Mouse (Mus musculus) T-cell, adult 66 days (primary cell): Measurements from ENCODE around the gene Rrp9. TPM values are rescaled to one million over a fixed set of nuclear protein-coding genes. Genes with fewer than 3 reads are reported as not detected.

Experiments used
- total RNA-seq, 2 experiments: library from RNA; stranded (reverse); gene quantifications; 3 replicates in 1 of 2; 4 replicates in 1 of 2; pipeline ENCODE4 v1.2.4; 2023

The Rrp9 gene
- 10 to 100 TPM; 85.2 to 89.8 TPM for total RNA-seq

DNA sequence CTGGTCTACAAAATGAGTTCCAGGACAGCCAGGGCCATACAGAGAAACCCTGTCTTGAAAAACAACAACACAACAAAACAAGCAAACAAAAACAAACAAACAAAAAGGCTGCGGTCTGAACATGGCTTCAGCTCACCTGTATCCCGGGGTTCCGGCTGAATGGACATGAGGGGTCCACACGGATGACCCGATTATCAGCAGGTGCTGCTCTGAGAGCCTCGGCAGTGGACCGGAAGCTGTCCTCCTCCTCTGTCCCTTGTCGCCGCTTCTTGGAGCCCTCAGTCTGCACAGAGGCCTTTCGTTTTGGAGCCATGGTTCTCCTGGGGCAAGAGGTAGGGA, at the start of gene Rrp9:
Rrp9 (plus strand) TSS at position 301 of the 339 bp plus-strand sequence.

DNA sequence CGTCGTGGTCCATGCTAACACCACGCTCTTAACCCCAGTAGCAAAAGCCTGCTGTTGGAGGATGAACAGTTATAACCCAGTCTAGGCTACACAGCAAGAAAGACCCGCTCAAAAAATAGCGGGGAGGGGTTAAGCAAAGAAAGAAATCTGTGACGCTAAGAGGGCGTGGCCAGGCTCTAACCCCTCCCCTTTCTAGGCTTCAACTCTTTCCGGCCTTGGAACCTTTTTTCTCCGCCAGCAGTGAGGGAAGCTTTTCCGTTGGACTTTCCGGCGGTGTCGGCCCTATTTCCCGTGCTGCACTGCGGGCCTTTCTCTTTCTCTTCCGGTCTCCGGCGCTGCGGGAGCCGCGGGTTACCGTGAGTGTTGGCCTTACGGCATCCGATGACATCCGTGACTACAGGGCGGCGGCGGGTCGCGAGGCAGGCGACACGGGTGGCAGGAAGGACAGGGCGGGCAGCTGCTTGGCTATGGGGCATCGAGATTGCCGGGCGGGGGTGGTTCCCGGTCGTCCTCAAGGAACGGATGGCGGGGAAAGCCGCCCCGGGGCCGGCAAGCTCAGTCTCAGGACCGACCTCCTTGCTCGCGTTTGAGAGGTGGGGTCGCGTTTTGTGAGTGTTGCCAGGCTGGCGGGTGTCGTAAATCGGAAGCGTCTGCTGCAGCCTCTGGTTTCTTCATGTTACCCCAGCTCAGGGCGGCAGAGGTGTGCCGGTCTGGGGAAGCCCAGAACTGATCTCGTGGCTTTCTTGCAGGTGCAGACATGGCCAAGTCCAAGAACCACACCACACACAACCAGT, 46.3 kb upstream of the Rrp9 start, which contains the start of gene Rpl29:
Rpl29 (plus strand) TSS at position 234 of the 794 bp plus-strand sequence.

DNA sequence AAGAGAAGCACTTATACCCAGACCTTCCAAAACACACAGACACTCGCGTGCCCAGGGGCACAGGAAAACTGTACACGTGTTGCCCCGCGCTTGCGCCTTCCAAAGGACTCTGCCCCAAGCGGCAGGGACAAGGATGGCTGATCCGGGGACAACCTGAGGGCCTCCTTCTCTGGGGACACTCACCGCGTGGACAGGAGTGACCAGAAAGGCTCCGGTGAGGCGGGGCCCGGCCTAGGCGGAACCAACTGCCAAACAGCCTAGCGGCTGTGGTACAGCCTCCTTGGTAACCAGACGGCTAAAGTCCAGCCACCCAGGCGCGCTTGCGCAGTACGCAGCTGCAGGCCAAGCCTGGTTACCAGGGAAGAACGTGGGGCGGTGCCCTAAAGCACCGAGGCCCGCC, 28.4 kb upstream of the Rrp9 start, which contains the start of the genes Abhd14b and Abhd14a:
Abhd14b (plus strand) TSS at position 112 of the 400 bp plus-strand sequence.
Abhd14a (minus strand) TSS at position 331 of the 400 bp plus-strand sequence.

DNA sequence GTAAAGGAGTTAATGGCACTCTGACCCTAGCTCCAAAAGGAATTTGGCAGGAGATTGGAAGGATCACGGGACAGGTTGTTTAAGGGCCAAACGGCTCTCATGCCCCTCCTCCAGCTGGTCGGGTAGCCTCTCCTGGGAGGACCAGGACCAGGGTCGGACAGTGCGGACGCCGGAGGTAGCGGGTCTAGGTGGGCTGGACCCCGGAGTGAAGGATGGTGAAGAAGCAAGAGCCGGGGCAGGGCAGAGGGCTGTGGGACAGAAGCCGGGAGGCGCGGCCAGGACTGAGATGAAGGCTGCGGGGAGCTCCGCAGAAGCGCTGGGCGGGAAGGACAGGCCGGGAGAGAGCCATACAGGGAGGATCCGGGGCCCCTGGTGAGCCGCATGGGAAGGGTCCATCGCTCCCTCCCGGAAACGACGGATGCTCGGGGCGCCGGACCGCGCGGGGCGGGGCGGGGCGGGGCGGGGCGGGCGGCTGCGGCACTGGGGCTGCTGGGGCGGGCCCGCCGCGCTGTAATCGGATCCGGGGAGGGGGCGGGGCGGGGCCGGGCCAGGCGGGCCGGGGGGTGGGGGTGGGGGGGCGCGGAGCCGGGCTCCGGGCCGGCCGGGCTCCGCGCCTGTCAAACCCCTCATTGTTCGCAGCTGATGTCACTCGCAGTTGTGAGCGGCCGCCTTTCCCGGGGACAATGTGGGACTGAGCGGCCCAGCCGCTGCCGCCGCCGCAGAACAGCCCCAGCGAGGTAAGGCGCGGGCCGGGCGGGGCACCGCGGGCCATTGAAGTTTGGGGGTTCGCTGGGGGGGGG, 22.3 kb upstream of the Rrp9 start, which contains the start of gene Pcbp4:
Pcbp4 (plus strand) TSS at position 21 of the 800 bp plus-strand sequence.

DNA sequence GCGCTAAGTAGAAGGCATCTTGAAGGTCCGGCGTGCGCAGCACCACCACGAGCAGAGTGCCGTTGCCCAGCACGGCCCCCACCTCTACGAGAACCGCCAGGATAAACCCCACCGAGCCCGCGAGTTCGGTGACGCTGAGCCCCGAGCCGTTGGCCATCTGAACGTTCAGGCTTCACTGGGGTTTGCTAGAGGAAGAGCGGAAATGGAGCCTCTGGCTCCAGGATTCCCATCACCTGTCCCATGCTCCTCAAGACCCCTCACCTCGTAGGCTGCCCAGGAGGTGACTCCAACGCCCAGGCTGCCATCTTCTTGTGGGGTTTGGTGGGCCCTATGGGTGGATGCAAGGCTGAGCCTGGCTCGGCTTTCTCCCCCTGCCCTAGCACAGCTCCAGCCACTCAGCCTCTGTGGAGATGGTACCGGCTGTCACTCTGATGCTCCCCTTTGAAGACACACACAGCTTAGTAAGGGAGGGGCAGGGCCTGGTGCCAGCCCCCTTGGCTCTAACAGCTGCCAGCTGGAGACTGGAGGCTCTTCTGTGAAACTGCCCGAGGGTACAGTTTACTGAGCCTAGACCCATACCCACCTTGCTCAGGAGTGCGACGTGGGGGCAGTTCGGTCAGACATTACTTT, 10.1 kb upstream of the Rrp9 start, which contains the start of gene Gpr62:
Gpr62 (minus strand) TSS at position 368 of the 630 bp plus-strand sequence.

DNA sequence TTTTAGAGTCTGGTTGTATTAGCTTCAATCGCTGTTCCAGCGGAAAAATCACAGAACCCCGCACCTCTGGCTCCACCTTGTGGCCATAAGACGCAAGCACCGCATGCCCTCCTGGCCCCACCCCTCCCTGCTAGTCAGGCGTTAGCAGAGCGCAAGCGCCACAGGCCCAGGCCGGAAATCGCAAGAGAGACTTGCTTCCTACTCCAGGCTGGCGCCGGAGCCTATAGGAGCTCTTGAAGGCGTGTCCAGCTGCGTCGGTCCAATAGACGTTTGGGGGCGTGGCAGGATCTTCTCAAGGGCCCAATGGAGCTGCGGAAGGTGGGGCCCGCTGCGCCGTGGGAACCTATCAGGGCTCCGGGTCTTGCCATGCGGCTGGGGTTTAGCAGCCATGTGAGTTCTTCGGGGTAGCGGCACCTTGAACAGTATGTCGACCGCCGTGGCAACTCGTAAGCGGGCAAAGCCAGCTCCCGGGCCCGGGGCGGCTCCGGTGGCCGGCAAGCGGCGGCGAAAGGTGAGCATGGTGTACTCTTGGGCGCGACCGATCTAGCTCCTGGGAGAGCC, 1.2 kb downstream of the Rrp9 start, which contains the start of gene Parp3:
Parp3 (minus strand) TSS at position 26 of the 561 bp plus-strand sequence.

DNA sequence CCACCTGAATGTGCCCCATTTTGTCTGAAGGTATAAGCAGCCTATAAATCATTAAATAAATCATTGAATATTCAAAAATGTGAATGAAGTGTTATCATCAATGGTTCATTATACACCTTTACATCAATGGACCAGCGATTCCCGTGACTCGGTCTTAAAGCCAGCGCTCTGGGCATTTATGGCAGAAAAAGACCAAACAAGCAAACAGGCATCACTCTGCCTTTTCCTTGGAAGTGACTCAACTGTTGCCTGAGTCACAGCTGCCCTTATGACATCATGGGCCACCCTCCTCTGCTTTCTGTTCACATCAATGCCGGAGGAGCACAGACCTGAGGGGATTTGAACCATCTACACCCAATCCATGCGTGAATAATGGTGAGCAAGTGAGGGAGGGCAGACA, 23.9 kb downstream of the Rrp9 start, which contains the start of gene Iqcf1:
Iqcf1 (plus strand) TSS at position 301 of the 400 bp plus-strand sequence.

DNA sequence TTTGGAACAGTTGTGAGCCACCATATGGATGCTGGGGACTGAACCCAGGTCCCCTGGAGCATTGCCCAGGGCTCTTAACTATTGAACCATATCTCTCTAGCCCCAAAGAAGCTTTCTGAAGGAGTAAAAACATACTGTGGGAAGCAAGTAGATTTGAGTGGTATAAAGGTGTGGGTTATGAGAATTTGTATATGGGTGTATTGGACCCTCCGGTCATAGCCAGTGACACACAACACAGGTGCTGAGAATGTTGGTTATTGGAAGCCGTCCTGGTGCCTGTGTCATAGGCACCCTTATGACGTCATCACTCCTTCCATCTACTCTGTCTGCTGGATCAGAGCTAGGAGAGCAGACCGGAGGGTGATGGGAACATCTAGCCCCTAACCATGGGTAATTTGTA, 38.5 kb downstream of the Rrp9 start, which contains the start of gene Iqcf5:
Iqcf5 (plus strand) TSS at position 301 of the 400 bp plus-strand sequence.

Other genes with a start within 250 kb of the Rrp9 start
- gene Alas1, start 227.3 kb upstream of the Rrp9 start, total RNA-seq, result 10 to 100 TPM; 45.1 to 45.2 TPM
- 1 to 10 TPM; 3.4 to 8.3 TPM for gene Poc1a, start 194.9 kb upstream of the Rrp9 start, total RNA-seq
- gene Dusp7, start 107.3 kb upstream of the Rrp9 start, total RNA-seq, result 10 to 100 TPM; 37.8 to 49.4 TPM
- 100 to 1,000 TPM; 850 to 940 TPM for gene Rpl29, start 46.5 kb upstream of the Rrp9 start, total RNA-seq
- 10 to 100 TPM; 14.4 to 15.4 TPM for gene Acy1, start 37.6 kb upstream of the Rrp9 start, total RNA-seq
- 1 to 10 TPM; 6.6 to 7.7 TPM for gene Abhd14b, start 28.5 kb upstream of the Rrp9 start, total RNA-seq
- gene Abhd14a, start 28.3 kb upstream of the Rrp9 start, total RNA-seq, result 10 to 100 TPM in 1 of 2 experiments, 1 to 10 TPM in 1; 10.0 to 11.4 TPM
- 10 to 100 TPM; 10.5 to 15.6 TPM for gene Pcbp4, start 22.7 kb upstream of the Rrp9 start, total RNA-seq
- under 1 TPM; 0.30 to 0.99 TPM for gene Gpr62, start 10.0 kb upstream of the Rrp9 start, total RNA-seq
- gene Parp3, start 986 bp downstream of the Rrp9 start, total RNA-seq, result 10 to 100 TPM; 50.1 to 60.6 TPM
- gene Iqcf1, start 24.0 kb downstream of the Rrp9 start, total RNA-seq, result not detected
- not detected for gene Iqcf5, start 38.6 kb downstream of the Rrp9 start, total RNA-seq
- not detected for gene Iqcf3, start 85.7 kb downstream of the Rrp9 start, total RNA-seq
- not detected for gene Iqcf4, start 95.0 kb downstream of the Rrp9 start, total RNA-seq
- not detected for gene Iqcf6, start 150.6 kb downstream of the Rrp9 start, total RNA-seq
- not detected for gene Grm2, start 180.1 kb downstream of the Rrp9 start, total RNA-seq
- gene Tex264, start 210.0 kb downstream of the Rrp9 start, total RNA-seq, result 10 to 100 TPM; 59.1 to 65.7 TPM